28 mouse cellular contexts compared by ENCODE assay signal in genomic region chr8:116359761-116360160, GRCm38 (mm10).
"Had no signal": no experiment of that assay in that cellular context is flagged by ENCODE, and none has a peak within 500 bp of the region (broad histone marks: within the 10 kb centered on the region; RNA-seq: fewer than 3 reads in every experiment).

No protein-coding gene starts in this region.

- H3K4me2 ChIP-seq: embryonic facial prominence, embryonic 12.5 days; embryonic facial prominence, embryonic 13.5 days; embryonic facial prominence, embryonic 15.5 days; forebrain, embryonic 12.5 days; forebrain, embryonic 13.5 days; forebrain, embryonic 15.5 days had no signal

- H3K9ac ChIP-seq: embryonic facial prominence, embryonic 12.5 days; embryonic facial prominence, embryonic 13.5 days; embryonic facial prominence, embryonic 15.5 days; forebrain, embryonic 12.5 days; forebrain, embryonic 13.5 days; forebrain, embryonic 15.5 days; forebrain, postnatal 0 days had no signal

- ATAC-seq: forebrain, embryonic 13.5 days; forebrain, embryonic 14.5 days; forebrain, embryonic 15.5 days; forebrain, embryonic 16.5 days; forebrain, postnatal 0 days had no signal

- DNase-seq: cerebellum, adult 2 months; cerebellum, adult 8-10 months; cerebellum, adult 9-10 months; cerebellum, adult 9-11 months; cerebellum, postnatal 10 days; cerebellum, postnatal 14 days; cerebellum, postnatal 25 days; cerebellum, postnatal 36 days; embryo, embryonic 11 days; forebrain, postnatal 0 days; gastrocnemius, adult 2 months; gastrocnemius, postnatal 10 days; gastrocnemius, postnatal 14 days; gastrocnemius, postnatal 25 days; gastrocnemius, postnatal 36 days; heart, adult 18-20 months; heart, adult 2 months had no signal

- H3K4me1 ChIP-seq: embryonic facial prominence, embryonic 12.5 days; embryonic facial prominence, embryonic 13.5 days; embryonic facial prominence, embryonic 15.5 days; forebrain, embryonic 13.5 days; forebrain, embryonic 15.5 days had no signal

- H3K9me3 ChIP-seq: embryonic facial prominence, embryonic 10.5 days; embryonic facial prominence, embryonic 12.5 days; embryonic facial prominence, embryonic 13.5 days; embryonic facial prominence, embryonic 15.5 days; forebrain, embryonic 10.5 days; forebrain, embryonic 12.5 days; forebrain, embryonic 13.5 days; forebrain, embryonic 15.5 days had no signal

- H3K36me3 ChIP-seq: embryonic facial prominence, embryonic 10.5 days; embryonic facial prominence, embryonic 12.5 days; embryonic facial prominence, embryonic 13.5 days; embryonic facial prominence, embryonic 15.5 days; forebrain, embryonic 10.5 days; forebrain, embryonic 12.5 days; forebrain, embryonic 15.5 days had no signal

- H3K27ac ChIP-seq: embryonic facial prominence, embryonic 10.5 days; embryonic facial prominence, embryonic 12.5 days; embryonic facial prominence, embryonic 13.5 days; embryonic facial prominence, embryonic 15.5 days; forebrain, embryonic 10.5 days; forebrain, embryonic 12.5 days; forebrain, embryonic 13.5 days; forebrain, embryonic 15.5 days; gastrocnemius, adult 2 months; heart, adult 2 months had no signal

- H3K27me3 ChIP-seq: embryonic facial prominence, embryonic 12.5 days; embryonic facial prominence, embryonic 13.5 days; embryonic facial prominence, embryonic 15.5 days; forebrain, embryonic 12.5 days; forebrain, embryonic 13.5 days; forebrain, embryonic 15.5 days had no signal

- H3K4me3 ChIP-seq: embryonic facial prominence, embryonic 10.5 days; embryonic facial prominence, embryonic 12.5 days; embryonic facial prominence, embryonic 13.5 days; embryonic facial prominence, embryonic 15.5 days; erythroblast, embryonic 14.5 days; forebrain, embryonic 10.5 days; forebrain, embryonic 12.5 days; forebrain, embryonic 13.5 days; forebrain, embryonic 15.5 days; gastrocnemius, adult 2 months; heart, adult 2 months had no signal
